Mouse (Mus musculus) E14TG2a.4 (cell line): ENCODE measurements at regions not wholly inside any gene's neighbourhood (a gene's known extent, or its start where the extent isn't known, plus 50 kb on each side); places are given as distances from the start of the nearest gene placed in this dataset.
"Not testable (repeated sequence)": the region's sequence is repeated elsewhere in the genome, so short reads cannot be mapped to it uniquely, and the experiment has no call there.

ENCODE experiments used
- H3K27me3 ChIP-seq: 2 replicates; pipeline ENCODE4 v1.6.1; 2014; ENCODE audit warnings: low read length, control low read depth; ENCODE audit not compliant: insufficient read depth
- H3K36me3 ChIP-seq: 2 replicates; pipeline ENCODE4 v1.6.1; 2014; ENCODE audit warnings: low read length, control low read depth; ENCODE audit not compliant: insufficient read depth
- H3K4me1 ChIP-seq: replicated peaks from 2 replicates; pipeline ENCODE4 v1.6.1; 2014; ENCODE audit warnings: low read depth, low read length, control low read depth
- H3K4me3 ChIP-seq: replicated peaks from 2 replicates; pipeline ENCODE4 v1.5.1; 2014; ENCODE audit warnings: mild to moderate bottlenecking, low read length
- H3K9me3 ChIP-seq: 2 replicates; pipeline ENCODE4 v1.6.1; 2014; ENCODE audit warnings: low read length, control low read depth
- CTCF ChIP-seq: conservative IDR thresholded peaks from 2 replicates; pipeline ENCODE4 v1.5.1; 2014; ENCODE audit warnings: low read length
- NANOG ChIP-seq: IDR thresholded peaks from 2 replicates; pipeline ENCODE4 v1.6.1; 2014; ENCODE audit warnings: borderline replicate concordance, low read length, mixed read lengths
- POU5F1 ChIP-seq: IDR thresholded peaks from 2 replicates; pipeline ENCODE4 v1.6.1; 2014; ENCODE audit warnings: low read length, borderline replicate concordance

- no peaks in the 10 kb centered on the region for H3K4me1 ChIP-seq
- no peak overlapping the region for H3K4me3 ChIP-seq
- H3K36me3 ChIP-seq, result no peaks in the 10 kb centered on the region
- H3K9me3 ChIP-seq, result peaks cover 11% of the 10 kb centered on the region
- TF ChIP-seq CTCF (no peak), POU5F1 (no peak), NANOG (no peak)
- H3K27me3 ChIP-seq, result no peaks in the 10 kb centered on the region
Observed at GRCm38 (mm10) chr17:13488608-13489324, 134.4 kb downstream of the Tcp10c start.

- H3K9me3 ChIP-seq, H3K27me3 ChIP-seq, H3K36me3 ChIP-seq, H3K4me3 ChIP-seq, H3K4me1 ChIP-seq: not testable (repeated sequence)
Observed at GRCm38 (mm10) chr17:13492239-13492638, 137.9 kb downstream of the Tcp10c start.

- H3K4me3 ChIP-seq, H3K36me3 ChIP-seq, H3K4me1 ChIP-seq, H3K27me3 ChIP-seq, H3K9me3 ChIP-seq: not testable (repeated sequence)
Observed at GRCm38 (mm10) chr17:13492649-13493277, 138.4 kb downstream of the Tcp10c start.

- not testable (repeated sequence) for H3K4me1 ChIP-seq, H3K9me3 ChIP-seq, H3K4me3 ChIP-seq, H3K36me3 ChIP-seq, H3K27me3 ChIP-seq
Observed at GRCm38 (mm10) chr17:13493866-13494265, 139.5 kb downstream of the Tcp10c start.

GRCm38 (mm10) chr17:13494475-13494874, 140.1 kb downstream of the Tcp10c start:
- not testable (repeated sequence) for H3K36me3 ChIP-seq, H3K27me3 ChIP-seq, H3K4me3 ChIP-seq, H3K4me1 ChIP-seq, H3K9me3 ChIP-seq

GRCm38 (mm10) chr17:13504365-13504764, 150.0 kb downstream of the Tcp10c start:
- H3K27me3 ChIP-seq, H3K36me3 ChIP-seq, H3K9me3 ChIP-seq, H3K4me1 ChIP-seq, H3K4me3 ChIP-seq: not testable (repeated sequence)

- not testable (repeated sequence) for H3K4me3 ChIP-seq, H3K4me1 ChIP-seq, H3K27me3 ChIP-seq, H3K36me3 ChIP-seq, H3K9me3 ChIP-seq
Observed at GRCm38 (mm10) chr17:13504827-13505268, 150.5 kb downstream of the Tcp10c start.

GRCm38 (mm10) chr17:13507397-13508063, 153.2 kb downstream of the Tcp10c start:
- not testable (repeated sequence) for H3K4me3 ChIP-seq, H3K36me3 ChIP-seq, H3K4me1 ChIP-seq, H3K27me3 ChIP-seq, H3K9me3 ChIP-seq

- not testable (repeated sequence) for H3K36me3 ChIP-seq, H3K27me3 ChIP-seq, H3K4me3 ChIP-seq, H3K4me1 ChIP-seq
- peaks cover 12% of the 10 kb centered on the region; the same call in 1 of the 2 replicates for H3K9me3 ChIP-seq
Observed at GRCm38 (mm10) chr17:13519409-13520201, 165.2 kb downstream of the Tcp10c start.

- H3K9me3 ChIP-seq, result peaks cover 24% of the 10 kb centered on the region
- H3K27me3 ChIP-seq, H3K4me1 ChIP-seq, H3K4me3 ChIP-seq, H3K36me3 ChIP-seq: not testable (repeated sequence)
Observed at GRCm38 (mm10) chr17:13532579-13532978, 178.2 kb downstream of the Tcp10c start.
